Mouse (Mus musculus) lung, embryonic 14.5 days (tissue): ENCODE data around the gene Adam30. TPM values are rescaled to one million over a fixed set of nuclear protein-coding genes. Genes with fewer than 3 reads are reported as not detected.

Source experiments
- ATAC-seq: fragments of 200-750 bp; cut with Nextera tagmentation; 2 replicates; pipeline ENCODE4 v1.8.0; 2017; ENCODE audit warnings: mild to moderate bottlenecking, moderate TSS enrichment, moderate library complexity; ENCODE audit not compliant: insufficient read depth
- DNase-seq: peaks from one replicate; pipeline ENCODE4 v3.0.0-alpha.2; 2015
- H3K27ac ChIP-seq: fragments of 300-500 bp; sonication (generic); 2 replicates; pipeline ENCODE4 v1.5.1; 2014; ENCODE audit warnings: low read depth, mild to moderate bottlenecking, moderate library complexity
- H3K27me3 ChIP-seq: fragments of 300-500 bp; sonication (generic); 2 replicates; pipeline ENCODE4 v1.6.1; 2014; ENCODE audit warnings: low read length, control low read depth; ENCODE audit not compliant: insufficient read depth
- H3K36me3 ChIP-seq: fragments of 300-500 bp; sonication (generic); 2 replicates; pipeline ENCODE4 v1.6.1; 2014; ENCODE audit warnings: control low read depth; ENCODE audit not compliant: insufficient read depth
- H3K4me1 ChIP-seq: fragments of 300-500 bp; sonication (generic); 2 replicates; pipeline ENCODE4 v1.6.1; 2014; ENCODE audit warnings: antibody characterized with exemption, control low read depth; ENCODE audit not compliant: insufficient read depth
- H3K4me2 ChIP-seq: fragments of 300-500 bp; sonication (generic); 2 replicates; pipeline ENCODE4 v1.6.1; 2014; ENCODE audit warnings: mild to moderate bottlenecking
- H3K4me3 ChIP-seq: fragments of 300-500 bp; sonication (generic); 2 replicates; pipeline ENCODE4 v1.5.1; 2014; ENCODE audit warnings: low read depth, low read length
- H3K9ac ChIP-seq: fragments of 300-500 bp; sonication (generic); 2 replicates; pipeline ENCODE4 v1.6.1; 2014
- H3K9me3 ChIP-seq: fragments of 300-500 bp; sonication (generic); 2 replicates; pipeline ENCODE4 v1.6.1; 2016; ENCODE audit warnings: low read depth, low read length, control low read depth
- CTCF ChIP-seq: IDR thresholded peaks from 2 replicates; pipeline ENCODE4 v1.5.1; 2016; ENCODE audit warnings: antibody characterized with exemption, low read depth
- WGBS: fragments of 180-500 bp; shearing (Covaris S2); extraction: QIAGEN DNeasy Blood & Tissue Kit; methylation state at CpG from one replicate; pipeline ENCODE4 v1.1.7; 2014; 5-methylcytosine and 5-hydroxymethylcytosine counted together
- polyA plus RNA-seq: library from polyadenylated mRNA; unstranded; fragments of >200 nt; fragmentation: Nextera tagmentation; extraction: Ambion mirVana; gene quantifications from 2 replicates; pipeline ENCODE4 v1.2.1, GENCODE M21; 2014

Gene Adam30
- polyA plus RNA-seq, 1 experiment from 2014 or later = not detected

- ATAC-seq (no peak), DNase-seq (no peak)
- no peak overlapping the region for H3K4me2 ChIP-seq
- TF ChIP-seq CTCF = no peak
- no peaks in the 10 kb centered on the region for H3K9me3 ChIP-seq
- no peaks in the 10 kb centered on the region for H3K4me1 ChIP-seq
- H3K27ac ChIP-seq = no peak overlapping the region
- H3K27me3 ChIP-seq = no peaks in the 10 kb centered on the region
- H3K4me3 ChIP-seq = no peak overlapping the region
- no peak overlapping the region for H3K9ac ChIP-seq
- 90% methylated on average over 15 of the region's 15 CpGs for WGBS
- peaks cover 92% of the 10 kb centered on the region for H3K36me3 ChIP-seq
These were observed 19.0 kb upstream of the Adam30 start for GRCm38 (mm10) chr3:98141456-98141855.

- ATAC-seq = no peak
- Histone ChIP-seq H3K9ac (no peak overlapping the region), H3K27ac (no peak overlapping the region)
These were observed 17.6 kb upstream of the Adam30 start for GRCm38 (mm10) chr3:98142862-98143261.

GRCm38 (mm10) chr3:98145204-98145603 is 15.2 kb upstream of the Adam30 start:
- DNase-seq = no peak
- ATAC-seq = no peak
- H3K36me3 ChIP-seq = peaks cover 89% of the 10 kb centered on the region
- no peak overlapping the region for H3K27ac ChIP-seq
- no peak overlapping the region for H3K4me2 ChIP-seq
- H3K4me1 ChIP-seq = no peaks in the 10 kb centered on the region
- no peak overlapping the region for H3K4me3 ChIP-seq
- TF ChIP-seq CTCF = no peak
- H3K9ac ChIP-seq = no peak overlapping the region
- H3K9me3 ChIP-seq = no peaks in the 10 kb centered on the region
- no peaks in the 10 kb centered on the region for H3K27me3 ChIP-seq
- WGBS = 75% methylated on average over 10 of the region's 10 CpGs

More at GRCm38 (mm10) chr3:98142862-98143261, 17.6 kb upstream of the Adam30 start:
- peaks cover 94% of the 10 kb centered on the region for H3K36me3 ChIP-seq
- no peaks in the 10 kb centered on the region for H3K27me3 ChIP-seq
- H3K4me1 ChIP-seq = no peaks in the 10 kb centered on the region
- WGBS = 92% methylated on average over 13 of the region's 13 CpGs
- DNase-seq = no peak
- H3K9me3 ChIP-seq = no peaks in the 10 kb centered on the region
- no peak overlapping the region for H3K4me3 ChIP-seq
- TF ChIP-seq CTCF = no peak
- no peak overlapping the region for H3K4me2 ChIP-seq

- Histone ChIP-seq H3K27me3 (no peaks in the 10 kb centered on the region), H3K4me3 (no peak overlapping the region), H3K4me1 (no peaks in the 10 kb centered on the region), H3K27ac (no peak overlapping the region), H3K9me3 (no peaks in the 10 kb centered on the region), H3K36me3 (peaks cover 80% of the 10 kb centered on the region), H3K4me2 (no peak overlapping the region), H3K9ac (no peak overlapping the region)
- DNase-seq = no peak
- WGBS = 91% methylated on average over 29 of the region's 29 CpGs
- no peak for TF ChIP-seq CTCF
- ATAC-seq = no peak
These were observed 13.7 kb upstream of the Adam30 start for GRCm38 (mm10) chr3:98146471-98147410.

GRCm38 (mm10) chr3:98147706-98148105 is 12.7 kb upstream of the Adam30 start:
- no peak overlapping the region for H3K9ac ChIP-seq
- H3K4me1 ChIP-seq = no peaks in the 10 kb centered on the region
- H3K4me2 ChIP-seq = no peak overlapping the region
- DNase-seq (no peak), ATAC-seq (no peak)
- WGBS = 85% methylated on average over 14 of the region's 14 CpGs
- no peak overlapping the region for H3K27ac ChIP-seq
- TF ChIP-seq CTCF = no peak
- H3K4me3 ChIP-seq = no peak overlapping the region
- H3K36me3 ChIP-seq = peaks cover 70% of the 10 kb centered on the region
- no peaks in the 10 kb centered on the region for H3K27me3 ChIP-seq
- no peaks in the 10 kb centered on the region for H3K9me3 ChIP-seq

GRCm38 (mm10) chr3:98149881-98150280 is 10.5 kb upstream of the Adam30 start:
- no peaks in the 10 kb centered on the region for H3K27me3 ChIP-seq

GRCm38 (mm10) chr3:98151016-98151415 is 9.4 kb upstream of the Adam30 start:
- no peak overlapping the region for H3K4me3 ChIP-seq
- H3K36me3 ChIP-seq = peaks cover 37% of the 10 kb centered on the region
- WGBS = 88% methylated on average over 10 of the region's 10 CpGs
- no peak for TF ChIP-seq CTCF
- H3K27ac ChIP-seq = no peak overlapping the region
- H3K9ac ChIP-seq = no peak overlapping the region
- ATAC-seq = no peak
- H3K4me1 ChIP-seq = no peaks in the 10 kb centered on the region
- no peaks in the 10 kb centered on the region for H3K9me3 ChIP-seq
- no peak overlapping the region for H3K4me2 ChIP-seq
- no peak for DNase-seq
- no peaks in the 10 kb centered on the region for H3K27me3 ChIP-seq

More at GRCm38 (mm10) chr3:98149881-98150280, 10.5 kb upstream of the Adam30 start:
- Histone ChIP-seq H3K36me3 (peaks cover 48% of the 10 kb centered on the region), H3K27ac (no peak overlapping the region), H3K4me1 (no peaks in the 10 kb centered on the region), H3K4me3 (no peak overlapping the region), H3K9ac (no peak overlapping the region), H3K4me2 (no peak overlapping the region), H3K9me3 (no peaks in the 10 kb centered on the region)
- no peak for ATAC-seq
- no peak for DNase-seq
- TF ChIP-seq CTCF = no peak
- 93% methylated on average over 11 of the region's 11 CpGs for WGBS
